Mouse (Mus musculus) forebrain, embryonic 10.5 days (tissue): ENCODE results near the gene Clcn2. TPM values are rescaled to one million over a fixed set of nuclear protein-coding genes. Genes with fewer than 3 reads are reported as not detected.
A peak's percentile ranks its signal among the peaks of the same experiment; 100 is the strongest.

Source experiments
- DNase-seq: peaks from one replicate; pipeline ENCODE4 v3.0.0-alpha.2; 2017; ENCODE audit warnings: low spot score; ENCODE audit errors: extremely low spot score
- H3K27ac ChIP-seq: fragments of 300-500 bp; sonication (generic); 2 replicates; pipeline ENCODE4 v1.5.1; 2016; ENCODE audit warnings: mild to moderate bottlenecking
- H3K27me3 ChIP-seq: fragments of 300-500 bp; sonication (generic); 2 replicates; pipeline ENCODE4 v1.6.1; 2016; ENCODE audit warnings: mild to moderate bottlenecking; ENCODE audit not compliant: poor library complexity, severe bottlenecking
- H3K36me3 ChIP-seq: fragments of 300-500 bp; sonication (generic); replicated peaks from 2 replicates; pipeline ENCODE4 v1.6.1; 2016; ENCODE audit warnings: mild to moderate bottlenecking, moderate library complexity
- H3K4me1 ChIP-seq: fragments of 300-500 bp; sonication (generic); 2 replicates; pipeline ENCODE4 v1.6.1; 2016
- H3K4me3 ChIP-seq: fragments of 300-500 bp; sonication (generic); 2 replicates; pipeline ENCODE4 v1.5.1; 2016; ENCODE audit warnings: mild to moderate bottlenecking, moderate library complexity
- H3K9me3 ChIP-seq: fragments of 300-500 bp; sonication (generic); 2 replicates; pipeline ENCODE4 v1.6.1; 2016; ENCODE audit warnings: mild to moderate bottlenecking, moderate library complexity
- WGBS: fragments of 180-500 bp; shearing (Covaris S2); methylation state at CpG from one replicate; pipeline ENCODE4 v1.1.7; 2016; 5-methylcytosine and 5-hydroxymethylcytosine counted together
- polyA plus RNA-seq: library from polyadenylated mRNA; unstranded; fragments of >200 nt; fragmentation: Nextera tagmentation; extraction: Ambion mirVana; gene quantifications from 2 replicates; pipeline ENCODE4 v1.2.1, GENCODE M21; 2016

Gene Clcn2
- polyA plus RNA-seq = 11.4 and 12.5 TPM in 2 replicates

- H3K27me3 ChIP-seq = peaks cover 6% of the 10 kb centered on the region; the same call in 1 of the 2 replicates
- H3K4me1 ChIP-seq = peaks cover 56% of the 10 kb centered on the region
- H3K27ac ChIP-seq = peak within 1 kb of the TSS; percentile 92
- peaks cover 44% of the 10 kb centered on the region for H3K36me3 ChIP-seq
- H3K4me3 ChIP-seq = peak within 1 kb of the TSS; percentile 66
- WGBS = under 1% methylated on average over 62 of the region's 62 CpGs
- peak; percentile 95 for DNase-seq
- H3K9me3 ChIP-seq = no peaks in the 10 kb centered on the region
These were observed at the start of gene Clcn2, which contains the start of gene Polr2h for GRCm38 (mm10) chr16:20717181-20717977. Gene Clcn2, minus strand, starts transcription at chr16:20717746. Gene Polr2h, plus strand, starts transcription at chr16:20717665.

GRCm38 (mm10) chr16:20765244-20765643 lies 47.7 kb upstream of the Clcn2 start:
- H3K27me3 ChIP-seq = no peaks in the 10 kb centered on the region
- 49% methylated on average over 9 of the region's 9 CpGs for WGBS
- peak; percentile 56 for DNase-seq
- H3K9me3 ChIP-seq = no peaks in the 10 kb centered on the region
- no peak overlapping the region for H3K27ac ChIP-seq
- no peaks in the 10 kb centered on the region for H3K36me3 ChIP-seq
- H3K4me3 ChIP-seq = no peak overlapping the region
- no peaks in the 10 kb centered on the region for H3K4me1 ChIP-seq

- no peaks in the 10 kb centered on the region for H3K36me3 ChIP-seq
- H3K4me1 ChIP-seq = 0 out of 2 replicates have a peak, but pooled peaks cover 3% of the 10 kb centered on the region
- H3K27ac ChIP-seq = no peak overlapping the region
- H3K9me3 ChIP-seq = no peaks in the 10 kb centered on the region
- H3K27me3 ChIP-seq = no peaks in the 10 kb centered on the region
- WGBS = 18% methylated on average over 3 of the region's 3 CpGs
- peak; percentile 29 for DNase-seq
- no peak overlapping the region for H3K4me3 ChIP-seq
These were observed 44.1 kb upstream of the Clcn2 start for GRCm38 (mm10) chr16:20761681-20762080.

- H3K36me3 ChIP-seq = no peaks in the 10 kb centered on the region
- H3K27me3 ChIP-seq = no peaks in the 10 kb centered on the region
- H3K9me3 ChIP-seq = no peaks in the 10 kb centered on the region
- H3K4me1 ChIP-seq = 0 out of 2 replicates have a peak, but pooled peaks cover 3% of the 10 kb centered on the region
- WGBS = 79% methylated on average over 1 of the region's 1 CpGs
- DNase-seq = no peak
- H3K27ac ChIP-seq = no peak overlapping the region
- H3K4me3 ChIP-seq = no peak overlapping the region
These were observed 39.8 kb upstream of the Clcn2 start for GRCm38 (mm10) chr16:20757385-20757784.

GRCm38 (mm10) chr16:20756052-20756451 lies 38.5 kb upstream of the Clcn2 start:
- Histone ChIP-seq H3K27ac (no peak overlapping the region), H3K9me3 (no peaks in the 10 kb centered on the region), H3K36me3 (no peaks in the 10 kb centered on the region), H3K27me3 (no peaks in the 10 kb centered on the region), H3K4me3 (no peak overlapping the region), H3K4me1 (0 out of 2 replicates have a peak, but pooled peaks cover 3% of the 10 kb centered on the region)
- DNase-seq = no peak
- 94% methylated on average over 5 of the region's 5 CpGs for WGBS

GRCm38 (mm10) chr16:20750518-20750917 lies 33.0 kb upstream of the Clcn2 start:
- Histone ChIP-seq H3K4me3 (no peak overlapping the region), H3K36me3 (no peaks in the 10 kb centered on the region), H3K9me3 (no peaks in the 10 kb centered on the region), H3K27me3 (no peaks in the 10 kb centered on the region), H3K27ac (no peak overlapping the region), H3K4me1 (no peaks in the 10 kb centered on the region)
- 63% methylated on average over 8 of the region's 8 CpGs for WGBS
- no peak for DNase-seq

GRCm38 (mm10) chr16:20746641-20747040 lies 29.1 kb upstream of the Clcn2 start:
- Histone ChIP-seq H3K4me3 (no peak overlapping the region), H3K27ac (no peak overlapping the region), H3K9me3 (no peaks in the 10 kb centered on the region), H3K36me3 (no peaks in the 10 kb centered on the region), H3K27me3 (no peaks in the 10 kb centered on the region), H3K4me1 (no peaks in the 10 kb centered on the region)
- WGBS = 85% methylated on average over 6 of the region's 6 CpGs
- DNase-seq = no peak

GRCm38 (mm10) chr16:20739845-20740244 lies 22.3 kb upstream of the Clcn2 start:
- DNase-seq = no peak

GRCm38 (mm10) chr16:20736823-20737222 lies 19.3 kb upstream of the Clcn2 start:
- peaks cover 56% of the 10 kb centered on the region for H3K27me3 ChIP-seq
- no peak for DNase-seq
- WGBS = 86% methylated on average over 5 of the region's 5 CpGs

More at GRCm38 (mm10) chr16:20739845-20740244, 22.3 kb upstream of the Clcn2 start:
- Histone ChIP-seq H3K36me3 (no peaks in the 10 kb centered on the region; the same call in 1 of the 2 replicates), H3K27ac (no peak overlapping the region), H3K9me3 (no peaks in the 10 kb centered on the region), H3K4me1 (no peaks in the 10 kb centered on the region), H3K4me3 (no peak overlapping the region), H3K27me3 (peaks cover 26% of the 10 kb centered on the region)
- WGBS = 89% methylated on average over 9 of the region's 9 CpGs

GRCm38 (mm10) chr16:20736168-20736567 lies 18.6 kb upstream of the Clcn2 start:
- DNase-seq = no peak
- no peaks in the 10 kb centered on the region; the same call in 1 of the 2 replicates for H3K36me3 ChIP-seq
- peaks cover 62% of the 10 kb centered on the region for H3K27me3 ChIP-seq
- 92% methylated on average over 7 of the region's 7 CpGs for WGBS
- no peak overlapping the region for H3K4me3 ChIP-seq
- H3K9me3 ChIP-seq = no peaks in the 10 kb centered on the region
- H3K27ac ChIP-seq = no peak overlapping the region
- H3K4me1 ChIP-seq = peaks cover 30% of the 10 kb centered on the region

More at GRCm38 (mm10) chr16:20736823-20737222, 19.3 kb upstream of the Clcn2 start:
- peaks cover 27% of the 10 kb centered on the region for H3K4me1 ChIP-seq
- H3K27ac ChIP-seq = no peak overlapping the region
- no peak overlapping the region for H3K4me3 ChIP-seq
- H3K9me3 ChIP-seq = no peaks in the 10 kb centered on the region
- H3K36me3 ChIP-seq = no peaks in the 10 kb centered on the region; the same call in 1 of the 2 replicates

- Histone ChIP-seq H3K4me3 (no peak overlapping the region), H3K27me3 (peaks cover 62% of the 10 kb centered on the region), H3K9me3 (no peaks in the 10 kb centered on the region), H3K27ac (no peak overlapping the region), H3K36me3 (no peaks in the 10 kb centered on the region; the same call in 1 of the 2 replicates), H3K4me1 (peaks cover 30% of the 10 kb centered on the region)
- WGBS = 87% methylated on average over 5 of the region's 5 CpGs
- DNase-seq = no peak
These were observed 18.1 kb upstream of the Clcn2 start for GRCm38 (mm10) chr16:20735651-20736050.

- DNase-seq = peak; percentile 39
- H3K27ac ChIP-seq = peak within 1 kb of the TSS; percentile 91
- H3K27me3 ChIP-seq = peaks cover 68% of the 10 kb centered on the region
- no peaks in the 10 kb centered on the region for H3K9me3 ChIP-seq
- H3K36me3 ChIP-seq = no peaks in the 10 kb centered on the region
- peaks cover 39% of the 10 kb centered on the region for H3K4me1 ChIP-seq
- peak within 1 kb of the TSS; percentile 79 for H3K4me3 ChIP-seq
- WGBS = 3% methylated on average over 45 of the region's 45 CpGs
These were observed 16.5 kb upstream of the Clcn2 start, which contains the start of gene Thpo for GRCm38 (mm10) chr16:20733731-20734730. Gene Thpo, minus strand, starts transcription at chr16:20734511.
